Mouse (Mus musculus) adrenal gland, adult (tissue): ENCODE measurements at regions not wholly inside any gene's neighbourhood (a gene's known extent, or its start where the extent isn't known, plus 50 kb on each side); places are given as distances from the start of the nearest gene placed in this dataset.

Experiments used
- DNase-seq, 2 experiments: peaks; one replicate each; pipeline ENCODE4 v3.0.0; 2022 to 2023; ENCODE audit warnings: low spot score in 1 of 2; ENCODE audit not compliant: inconsistent age in 2 of 2

GRCm38 (mm10) chr19:52600410-52600809, 336.3 kb downstream of the Ins1 start:
- DNase-seq: no peak

DNA sequence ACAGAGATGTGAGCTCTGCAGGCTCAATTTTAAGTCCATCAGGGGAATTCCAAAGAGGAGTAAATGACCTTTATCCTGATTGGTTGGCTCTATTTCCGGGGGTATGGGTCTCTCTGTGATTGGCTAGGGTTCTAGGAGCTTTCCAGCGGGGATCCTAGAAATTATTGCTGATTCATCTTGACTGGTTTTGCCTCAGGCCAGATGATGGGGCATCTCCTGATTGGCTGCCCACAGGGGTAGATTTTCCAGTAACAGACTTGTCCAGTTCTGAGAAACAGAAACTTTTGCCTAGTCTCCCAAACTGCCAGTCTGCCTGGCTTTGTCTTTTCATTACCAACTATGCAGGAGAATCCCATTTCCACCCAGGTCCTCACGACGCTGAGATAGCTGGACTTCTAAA, 301.3 kb downstream of the Ins1 start:
- DNase-seq: no peak

DNA sequence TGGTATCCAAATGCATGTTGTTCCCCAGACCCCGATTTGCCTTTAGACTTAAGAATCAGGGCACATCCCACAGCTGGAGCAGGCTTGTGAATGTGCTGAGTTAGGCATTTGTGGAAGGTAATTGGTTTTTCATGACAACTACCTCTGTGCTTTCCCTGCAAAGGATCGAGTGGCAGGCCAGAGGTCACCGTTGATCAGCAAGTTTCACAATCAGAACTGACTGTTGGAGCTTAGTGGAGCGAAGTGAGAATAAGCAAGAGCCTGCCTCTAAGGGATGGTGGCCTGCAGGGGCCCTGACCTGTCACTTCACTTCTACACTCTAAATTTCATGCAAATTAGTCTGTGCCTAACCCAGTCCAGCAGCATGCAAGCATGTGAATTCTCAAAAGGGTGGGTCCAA, 270.7 kb downstream of the Ins1 start:
- no peak for DNase-seq

GRCm38 (mm10) chr19:52525509-52525908, 261.4 kb downstream of the Ins1 start:
- no peak for DNase-seq

GRCm38 (mm10) chr19:52503331-52503730, 239.2 kb downstream of the Ins1 start:
- no peak for DNase-seq
